Mouse (Mus musculus) lung, postnatal 0 days (tissue): ENCODE results near the gene Frem2.

Experiments
- CTCF ChIP-seq: IDR thresholded peaks from 2 replicates; pipeline ENCODE4 v1.5.1; 2016; ENCODE audit warnings: antibody characterized with exemption, mild to moderate bottlenecking
- EP300 ChIP-seq: IDR thresholded peaks from 2 replicates; pipeline ENCODE4 v1.6.1; 2016; ENCODE audit warnings: antibody characterized with exemption, mild to moderate bottlenecking, control low read depth

DNA sequence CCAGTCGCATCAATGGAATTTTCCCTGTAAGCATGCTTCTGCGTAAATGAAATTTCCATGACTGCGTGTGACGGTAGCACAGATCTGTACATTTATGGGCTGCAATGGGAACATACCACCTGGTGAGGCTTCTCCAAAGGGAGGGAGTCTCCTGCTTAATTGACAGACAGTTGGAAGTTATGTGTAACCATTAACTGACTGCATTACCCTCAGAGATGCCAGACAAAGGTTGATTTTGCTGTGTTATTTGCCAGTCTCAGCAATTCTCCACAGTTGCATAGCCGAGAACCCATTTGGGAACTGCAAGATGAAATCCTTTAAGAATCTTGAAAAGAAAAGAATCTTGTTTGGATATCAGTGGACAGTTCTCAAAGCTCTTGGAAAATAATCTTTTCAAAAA lies 185.1 kb downstream of the Frem2 start:
- no peak for TF ChIP-seq CTCF
- no peak for TF ChIP-seq EP300
